Mouse (Mus musculus) kidney, postnatal 36 days (tissue): ENCODE data around the gene Mctp2.

Experiments used
- DNase-seq, 2 experiments: peaks; one replicate each; pipeline ENCODE4 v3.0.0; 2021 to 2022; ENCODE audit warnings: mixed read lengths in 2 of 2

The Mctp2 gene

DNA sequence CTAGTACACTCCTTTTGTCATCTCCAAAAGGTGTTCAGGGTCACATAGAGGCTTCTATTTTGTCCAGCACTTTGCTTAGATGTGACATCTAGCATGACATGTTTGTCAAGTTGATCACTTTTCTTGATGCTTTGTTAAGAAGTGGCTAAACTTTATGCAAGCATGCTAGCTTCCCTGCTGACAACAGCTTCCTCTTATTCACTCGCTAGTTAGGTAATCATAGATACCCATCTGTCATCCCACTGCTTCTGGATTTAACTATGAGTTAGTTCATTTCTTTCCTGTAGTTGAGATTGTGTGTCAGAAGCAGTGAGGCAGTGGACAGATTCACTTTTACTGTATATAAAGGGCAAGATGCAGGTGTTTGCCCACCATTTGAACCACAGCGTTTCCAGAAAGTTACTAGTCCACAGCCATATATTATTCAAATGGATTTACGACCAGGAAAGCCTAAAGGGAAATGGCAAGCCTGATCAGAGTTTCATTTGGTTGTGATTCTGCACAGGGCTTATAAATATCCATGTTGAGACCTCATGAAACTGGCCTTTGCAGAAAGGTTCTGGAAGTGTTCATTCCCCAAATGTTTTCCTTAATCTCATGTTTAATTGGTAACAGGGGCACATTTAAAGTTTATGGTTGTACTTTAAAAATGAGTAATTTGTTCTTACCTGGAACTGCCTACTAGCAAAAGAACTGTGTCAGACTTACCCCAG is 216.8 kb downstream of the Mctp2 start:
- DNase-seq, result no peak

DNA sequence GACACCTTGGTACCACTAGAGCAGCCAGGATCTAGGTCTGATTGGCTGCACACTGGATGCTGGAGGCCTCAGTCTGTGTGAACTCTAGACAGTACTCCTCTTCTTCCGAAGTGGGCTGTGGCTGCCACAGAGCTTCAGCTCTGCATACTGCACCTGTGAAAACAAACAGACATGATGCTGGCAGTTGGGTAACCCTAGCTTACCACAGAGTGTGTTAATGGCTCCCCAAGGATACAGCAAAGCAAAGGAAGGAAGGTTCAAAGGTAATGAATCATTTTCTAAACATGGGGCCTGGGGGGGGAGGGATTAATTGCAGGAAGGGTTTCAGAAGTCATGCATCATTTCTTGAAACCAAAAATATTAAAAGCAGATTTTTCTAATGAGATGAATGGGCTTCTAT is 225.7 kb downstream of the Mctp2 start:
- no peak for DNase-seq

DNA sequence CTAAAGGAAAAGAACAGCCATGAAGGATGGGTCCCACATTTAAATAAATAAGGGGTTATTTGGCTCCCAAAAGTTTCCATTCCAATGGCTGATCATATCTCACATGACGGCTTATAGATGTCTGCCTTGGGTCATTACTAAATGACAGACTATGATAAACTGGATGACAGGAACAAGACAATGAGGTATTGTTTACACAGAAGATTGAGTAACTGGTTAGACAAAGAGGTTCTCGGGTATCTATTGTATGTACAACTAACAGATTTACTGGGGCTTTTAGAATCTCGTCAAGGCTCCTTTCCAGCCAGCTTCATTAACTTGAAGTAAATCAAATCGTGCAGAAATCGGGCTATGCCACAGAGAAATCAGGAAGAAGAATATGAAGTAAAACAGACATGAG is 227.5 kb downstream of the Mctp2 start:
- DNase-seq, result no peak

DNA sequence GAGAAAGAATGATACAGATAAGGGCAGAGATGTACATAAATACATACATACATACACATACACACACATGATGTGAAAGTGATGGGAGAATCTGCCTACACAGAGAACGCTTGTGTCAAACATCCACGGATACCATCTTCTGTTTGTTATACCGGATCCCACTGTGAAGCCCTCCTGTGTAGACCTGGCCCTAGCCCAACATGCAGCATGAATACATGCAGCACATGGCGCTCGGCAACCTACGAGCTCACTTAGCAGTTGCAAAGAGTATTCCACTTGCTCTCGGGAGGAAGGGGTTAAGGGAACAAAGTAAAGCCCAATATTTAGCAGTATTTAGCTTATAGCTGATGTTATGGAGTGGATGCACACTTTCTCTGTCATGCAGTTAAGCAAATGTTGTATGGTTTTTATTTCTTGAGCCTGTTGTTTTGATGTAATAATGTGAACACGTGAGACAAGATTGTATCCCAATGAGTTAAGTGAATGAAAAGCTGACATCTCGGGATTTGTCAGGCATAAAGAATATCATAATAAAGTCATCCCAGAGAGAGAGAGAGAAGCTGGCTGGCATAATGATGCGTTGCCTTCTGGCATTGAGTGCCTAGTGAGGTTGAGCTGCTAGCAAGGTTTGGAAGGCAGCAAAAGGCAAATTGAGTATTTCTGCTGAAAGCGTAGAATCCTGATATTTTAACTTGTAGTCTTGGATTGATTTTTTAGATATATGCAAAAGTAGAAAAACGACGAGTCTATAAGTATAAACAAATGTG is 234.8 kb downstream of the Mctp2 start:
- no peak for DNase-seq

DNA sequence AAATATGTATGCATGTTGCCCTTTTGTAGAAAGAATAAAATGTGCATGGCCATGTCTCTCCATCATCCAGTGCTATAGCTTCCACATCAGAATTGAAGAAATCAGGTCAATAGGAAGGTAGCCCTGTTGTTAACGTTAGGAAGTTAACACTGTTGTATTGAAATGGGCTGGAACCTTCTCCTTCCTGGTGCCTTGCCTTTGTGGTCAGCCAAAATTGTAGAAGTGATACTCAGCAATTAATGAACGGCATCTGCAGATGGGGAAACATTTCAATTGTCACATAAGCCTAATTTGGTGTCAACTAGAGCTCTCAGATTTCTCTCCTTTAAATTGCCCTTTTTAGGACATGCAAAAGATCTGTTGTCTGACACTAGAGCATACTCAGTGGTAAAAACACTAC is 238.0 kb downstream of the Mctp2 start:
- DNase-seq, result no peak

DNA sequence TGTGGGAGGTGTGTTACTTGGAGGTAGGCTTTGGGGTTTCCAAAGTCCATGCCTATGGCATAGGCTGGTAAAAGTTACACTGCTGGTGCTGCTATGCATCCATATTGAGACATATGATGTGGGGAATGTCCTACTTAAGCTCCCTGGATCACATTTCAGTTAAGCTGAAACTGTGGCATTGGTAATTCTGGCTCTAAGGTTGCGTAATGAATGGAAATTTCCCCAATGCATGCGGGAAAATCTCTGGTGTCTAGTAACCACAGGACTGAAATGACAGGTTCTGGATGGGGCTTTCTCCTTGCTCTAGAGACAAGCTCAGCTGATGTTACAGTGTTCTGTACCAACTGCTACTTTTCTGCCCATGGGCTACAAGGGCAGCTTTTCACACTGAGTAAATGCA is 240.1 kb downstream of the Mctp2 start:
- no peak for DNase-seq

DNA sequence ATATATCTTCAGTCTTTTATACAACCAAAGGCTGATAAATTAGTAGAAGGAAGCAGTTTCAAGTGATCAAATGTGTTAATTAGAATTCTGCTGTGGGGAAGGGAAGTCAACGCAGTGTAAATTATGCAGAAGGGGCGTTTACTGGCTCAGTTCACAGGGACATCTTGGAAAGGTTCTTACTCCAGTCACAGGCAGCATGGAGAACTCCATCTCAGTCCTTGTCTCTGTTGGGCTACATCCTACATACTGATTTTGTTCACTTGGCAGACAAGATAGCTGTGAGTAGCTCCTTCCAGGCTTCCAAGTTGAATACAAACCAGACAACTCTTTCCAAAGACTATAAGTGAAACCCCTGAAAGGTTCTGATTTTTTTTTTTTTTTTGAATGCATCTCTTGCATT is 254.6 kb downstream of the Mctp2 start:
- DNase-seq, result no peak

DNA sequence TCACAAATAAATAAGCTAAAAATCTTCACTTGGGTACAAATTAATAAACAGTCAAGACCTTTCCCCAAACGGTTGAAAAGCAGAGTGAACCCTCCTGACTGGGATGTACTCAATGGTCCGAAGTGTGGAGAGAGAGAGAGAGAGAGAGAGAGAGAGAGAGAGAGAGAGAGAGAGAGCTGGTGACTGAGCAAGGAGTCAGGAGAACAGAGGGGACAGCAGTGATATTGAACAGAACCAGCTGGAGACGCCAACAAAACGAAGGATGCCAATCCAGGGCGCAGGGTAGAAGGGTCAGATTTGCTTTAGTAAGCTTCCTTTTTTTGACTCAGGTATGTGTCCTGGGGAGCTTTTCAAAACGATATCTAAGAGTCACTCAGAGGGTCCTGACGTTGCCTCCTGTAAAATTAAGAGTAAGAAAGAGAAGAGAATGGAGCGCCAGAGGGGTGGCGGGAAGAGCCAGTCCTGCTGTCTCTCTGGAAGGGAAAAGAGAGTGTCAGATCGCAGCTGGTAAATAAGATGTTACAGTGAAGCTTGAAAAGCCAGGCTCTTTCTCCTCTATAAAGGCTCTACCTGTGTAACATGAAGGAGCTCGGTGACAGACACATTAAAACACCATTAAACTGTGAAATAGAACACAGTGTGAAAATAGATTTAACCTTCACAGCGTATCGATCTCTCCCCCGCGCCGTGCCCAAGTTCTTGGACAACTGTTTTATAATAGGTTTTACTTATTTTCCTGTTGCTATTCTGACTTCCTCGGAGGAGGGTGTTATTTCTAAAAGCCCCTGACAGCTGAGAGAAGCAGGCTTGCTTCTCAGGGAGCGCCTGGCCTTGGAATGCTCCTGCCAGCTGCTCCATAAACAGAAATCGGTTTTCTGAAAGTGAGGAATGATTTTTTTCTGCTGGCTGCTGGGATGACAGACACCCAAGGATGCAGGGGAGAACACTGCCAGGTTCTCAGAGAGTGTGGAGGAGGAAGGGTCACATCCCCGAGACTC is 258.5 kb downstream of the Mctp2 start:
- DNase-seq, result no peak
